Mouse (Mus musculus): ENCODE measurements around the gene Msrb2. TPM values are rescaled to one million over a fixed set of nuclear protein-coding genes. Genes with fewer than 3 reads are reported as not detected.

Msrb2 gene
- polyA plus RNA-seq, 1 experiment: 5.3 TPM

DNA sequence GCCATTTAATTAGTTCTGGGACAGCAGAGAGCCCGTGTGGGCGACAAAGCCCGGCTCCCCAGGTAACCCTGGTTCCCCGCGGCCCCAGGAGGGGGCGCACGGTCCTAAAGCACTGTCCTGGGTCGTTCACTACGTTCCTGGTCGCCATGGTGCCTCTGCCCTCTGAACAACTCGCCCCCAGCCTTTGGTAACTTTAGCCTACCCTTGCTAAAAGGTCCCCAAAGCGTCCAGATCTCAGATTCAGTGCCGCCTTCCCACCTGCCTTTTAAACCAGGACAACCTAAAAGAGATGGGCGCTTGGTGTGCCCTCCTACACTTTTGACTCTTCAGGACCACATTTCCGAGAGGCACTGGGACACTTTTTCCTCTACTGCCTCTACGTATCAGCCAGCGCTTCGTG lies 59.9 kb downstream of the Msrb2 start:
- Histone ChIP-seq H3K4me3 (ENCODE audit: low read depth, low read length) (peak overlapping the region; percentile 43), H3K4me1 (ENCODE audit: control insufficient read depth, insufficient read depth, low read length) (no peaks in the 10 kb centered on the region), H3K9ac (ENCODE audit: low read depth, poor library complexity, severe bottlenecking) (no peak overlapping the region), H3K36me3 (ENCODE audit: control insufficient read depth, insufficient read depth, low read length, poor library complexity, severe bottlenecking) (no peaks in the 10 kb centered on the region), H3K9me3 (replicated peaks; ENCODE audit: control insufficient read depth, insufficient read depth, low read length, poor library complexity, severe bottlenecking) (no peaks in the 10 kb centered on the region), H3K27ac (ENCODE audit: insufficient read depth, low read length) (no peak overlapping the region), H3K27me3 (ENCODE audit: control insufficient read depth, insufficient read depth, low read length, poor library complexity, severe bottlenecking) (peaks cover 7% of the 10 kb centered on the region; the same call in 1 of the 2 replicates)
- peak; percentile 50 for TF ChIP-seq CTCF (IDR thresholded peaks at IDR 0.05; ENCODE audit: low read depth, low read length)
- no peak for TF ChIP-seq EP300 (IDR thresholded peaks at IDR 0.05; ENCODE audit: insufficient read depth, low read depth, low read length)

GRCm38 (mm10) chr2:19431614-19432323 lies 60.5 kb downstream of the Msrb2 start:
- H3K9me3 ChIP-seq (replicated peaks; ENCODE audit: control insufficient read depth, insufficient read depth, low read length, poor library complexity, severe bottlenecking): no peaks in the 10 kb centered on the region
- no peaks in the 10 kb centered on the region for H3K4me1 ChIP-seq (ENCODE audit: control insufficient read depth, insufficient read depth, low read length)
- H3K36me3 ChIP-seq (ENCODE audit: control insufficient read depth, insufficient read depth, low read length, poor library complexity, severe bottlenecking): no peaks in the 10 kb centered on the region
- no peak for TF ChIP-seq CTCF (IDR thresholded peaks at IDR 0.05; ENCODE audit: low read depth, low read length)
- no peak for TF ChIP-seq POLR2A (IDR thresholded peaks at IDR 0.05; ENCODE audit: insufficient read depth, low read length)
- no peak for TF ChIP-seq EP300 (IDR thresholded peaks at IDR 0.05; ENCODE audit: insufficient read depth, low read depth, low read length)
- no peak overlapping the region for H3K27ac ChIP-seq (ENCODE audit: insufficient read depth, low read length)
- H3K9ac ChIP-seq (ENCODE audit: low read depth, poor library complexity, severe bottlenecking): no peak overlapping the region
- H3K4me3 ChIP-seq (ENCODE audit: low read depth, low read length): peak overlapping the region; percentile 43
- peaks cover 7% of the 10 kb centered on the region; the same call in 1 of the 2 replicates for H3K27me3 ChIP-seq (ENCODE audit: control insufficient read depth, insufficient read depth, low read length, poor library complexity, severe bottlenecking)

GRCm38 (mm10) chr2:19444346-19444745 lies 73.1 kb downstream of the Msrb2 start:
- Histone ChIP-seq H3K27ac (ENCODE audit: insufficient read depth, low read length) (no peak overlapping the region), H3K36me3 (ENCODE audit: control insufficient read depth, insufficient read depth, low read length, poor library complexity, severe bottlenecking) (no peaks in the 10 kb centered on the region), H3K4me1 (ENCODE audit: control insufficient read depth, insufficient read depth, low read length) (no peaks in the 10 kb centered on the region), H3K4me3 (ENCODE audit: low read depth, low read length) (no peak overlapping the region), H3K9ac (ENCODE audit: low read depth, poor library complexity, severe bottlenecking) (no peak overlapping the region), H3K27me3 (ENCODE audit: control insufficient read depth, insufficient read depth, low read length, poor library complexity, severe bottlenecking) (peaks cover 28% of the 10 kb centered on the region), H3K9me3 (replicated peaks; ENCODE audit: control insufficient read depth, insufficient read depth, low read length, poor library complexity, severe bottlenecking) (no peaks in the 10 kb centered on the region)
- TF ChIP-seq POLR2A (IDR thresholded peaks at IDR 0.05; ENCODE audit: insufficient read depth, low read length) (no peak), EP300 (IDR thresholded peaks at IDR 0.05; ENCODE audit: insufficient read depth, low read depth, low read length) (no peak), CTCF (IDR thresholded peaks at IDR 0.05; ENCODE audit: low read depth, low read length) (no peak)

Other genes with a start within 250 kb of the Msrb2 start
- not detected in 2 replicates for gene Armc3, start 172.1 kb upstream of the Msrb2 start, polyA plus RNA-seq (2011; ENCODE audit: insufficient read depth, insufficient read length, low read depth, missing spikeins)
- not detected in 2 replicates for gene Ptf1a, start 74.2 kb downstream of the Msrb2 start, polyA plus RNA-seq (2011; ENCODE audit: insufficient read depth, insufficient read length, low read depth, missing spikeins)
- gene 4921504E06Rik, start 182.5 kb downstream of the Msrb2 start, polyA plus RNA-seq (2011; ENCODE audit: insufficient read depth, insufficient read length, low read depth, missing spikeins): not detected in 2 replicates

All from ES-Bruce4 (cell line).